8 mouse cellular contexts compared by ENCODE assay signal in genomic region chr19:5648401-5649297, GRCm38 (mm10). TPM values are rescaled to one million over a fixed set of nuclear protein-coding genes. Genes with fewer than 3 reads are reported as not detected.
A peak's percentile ranks its signal among the peaks of the same experiment; 100 is the strongest.
DNase-seq lines count a peak whose midpoint lies in the region; ATAC-seq lines count a peak whose summit lies in the region.

No protein-coding gene starts in this region.

- peaks cover 6% of the 10 kb centered on the region for H3K27me3 ChIP-seq in hindbrain, embryonic 14.5 days (ENCODE audit: control insufficient read depth, insufficient read depth, low read length)

- peak overlapping the region; percentile 54 for H3K9ac ChIP-seq in hindbrain, embryonic 14.5 days

- peaks cover 11% of the 10 kb centered on the region; the same call in 1 of the 2 replicates for H3K4me1 ChIP-seq in hindbrain, embryonic 14.5 days (replicated peaks; ENCODE audit: control insufficient read depth, insufficient read depth, low read length)

- peak overlapping the region; percentile 17 for H3K4me3 ChIP-seq in hindbrain, embryonic 14.5 days (replicated peaks; ENCODE audit: low read length)

- DNase-seq in T-cell, adult 2 months (ENCODE audit: low spot score): peak; percentile 90
- DNase-seq in cerebellum, postnatal 25 days: peak; percentile 70 to 77
- DNase-seq in frontal cortex, postnatal 36 days (ENCODE audit: low spot score in 2 of 2): peak; percentile 82 to 83
- DNase-seq in hindbrain, embryonic 14.5 days (ENCODE audit: low spot score): peak; percentile 84
- peak; percentile 64 to 75 for DNase-seq in layer of hippocampus, postnatal 25 days (ENCODE audit: extremely low spot score in 1 of 2, low spot score in 1 of 2)
- DNase-seq in lung, postnatal 25 days (ENCODE audit: low spot score): peak; percentile 90
- DNase-seq in retina, adult 2 months (ENCODE audit: low read depth, low spot score): peak; percentile 32
- peak; percentile 82 to 90 for DNase-seq in thymus, postnatal 36 days

- peak overlapping the region; percentile 56 for H3K4me2 ChIP-seq in hindbrain, embryonic 14.5 days (replicated peaks)

- H3K27ac ChIP-seq in hindbrain, embryonic 14.5 days: peak overlapping the region; percentile 69

- 11% methylated on average over 26 of the region's 26 CpGs for WGBS in hindbrain, embryonic 14.5 days

- peaks cover 48% of the 10 kb centered on the region for H3K36me3 ChIP-seq in hindbrain, embryonic 14.5 days (replicated peaks; ENCODE audit: control insufficient read depth, insufficient read depth)

- ATAC-seq in hindbrain, embryonic 14.5 days (ENCODE audit: low FRiP score): peak; percentile 88

- no peaks in the 10 kb centered on the region for H3K9me3 ChIP-seq in hindbrain, embryonic 14.5 days (ENCODE audit: control insufficient read depth, low read length)

RNA-seq across cellular contexts. Expression of gene Rela, which starts 11.4 kb away (rescaled TPM):
- polyA plus RNA-seq in hindbrain, embryonic 14.5 days (2014; fragmentation: Nextera tagmentation; extraction: Ambion mirVana): 30.2 and 31.0 TPM in 2 replicates
- 10 to 100 TPM; 20.6 to 22.0 TPM for total RNA-seq in layer of hippocampus, postnatal 25 days (2021)

RNA-seq across cellular contexts. Expression of gene Sipa1, which starts 14.9 kb away (rescaled TPM):
- 12.7 and 16.2 TPM in 2 replicates for polyA plus RNA-seq in hindbrain, embryonic 14.5 days (2014; fragmentation: Nextera tagmentation; extraction: Ambion mirVana)
- total RNA-seq in layer of hippocampus, postnatal 25 days (2021): 10 to 100 TPM; 15.3 to 16.1 TPM

RNA-seq across cellular contexts. Expression of gene Kat5, which starts 38.6 kb away (rescaled TPM):
- 38.4 and 41.0 TPM in 2 replicates for polyA plus RNA-seq in hindbrain, embryonic 14.5 days (2014; fragmentation: Nextera tagmentation; extraction: Ambion mirVana)
- 10 to 100 TPM; 83.1 to 87.8 TPM for total RNA-seq in layer of hippocampus, postnatal 25 days (2021)

RNA-seq across cellular contexts. Expression of gene Map3k11, which starts 39.9 kb away (rescaled TPM):
- polyA plus RNA-seq in hindbrain, embryonic 14.5 days (2014; fragmentation: Nextera tagmentation; extraction: Ambion mirVana): 11.4 and 11.5 TPM in 2 replicates
- total RNA-seq in layer of hippocampus, postnatal 25 days (2021): 10 to 100 TPM; 17.4 to 21.1 TPM

RNA-seq across cellular contexts. Expression of gene Pcnx3, which starts 40.1 kb away (rescaled TPM):
- polyA plus RNA-seq in hindbrain, embryonic 14.5 days (2014; fragmentation: Nextera tagmentation; extraction: Ambion mirVana): 28.3 and 32.1 TPM in 2 replicates
- 10 to 100 TPM; 59.8 to 73.9 TPM for total RNA-seq in layer of hippocampus, postnatal 25 days (2021)

Comparison
In these comparisons a context has a peak if more than half of its experiments do, and no peak if none do; other contexts are left out.
1. Peak in every context shown above with its lines: DNase-seq, ATAC-seq, H3K4me3 ChIP-seq and H3K27ac ChIP-seq.
2. DNase-seq: peak in every context shown above with its lines; median percentile 90 in T-cell, adult 2 months; 90 in lung, postnatal 25 days; 86 in thymus, postnatal 36 days; 84 in hindbrain, embryonic 14.5 days; 82 in frontal cortex, postnatal 36 days; 74 in cerebellum, postnatal 25 days; 70 in layer of hippocampus, postnatal 25 days; 32 in retina, adult 2 months.